Mouse (Mus musculus) cerebellum, adult 2 months (tissue): Measurements from ENCODE around the gene Camsap2. TPM values are rescaled to one million over a fixed set of nuclear protein-coding genes. Genes with fewer than 3 reads are reported as not detected.

ENCODE experiments used
- DNase-seq, 2 experiments: peaks; one replicate each; pipeline ENCODE4 v3.0.0; 2021
- H3K27ac ChIP-seq: fragments of 200-500 bp; 2 replicates; pipeline ENCODE4 v1.5.1; 2012; ENCODE audit warnings: low read length, control low read depth, inconsistent platforms; ENCODE audit not compliant: insufficient read depth
- H3K27me3 ChIP-seq: fragments of 200-500 bp; 2 replicates; pipeline ENCODE4 v1.6.1; 2012; ENCODE audit warnings: inconsistent platforms, mild to moderate bottlenecking, low read length, moderate library complexity; ENCODE audit not compliant: control insufficient read depth, insufficient read depth
- H3K4me1 ChIP-seq: fragments of 200-500 bp; 2 replicates; pipeline ENCODE4 v1.6.1; 2011; ENCODE audit warnings: low read length; ENCODE audit not compliant: control insufficient read depth, insufficient read depth
- H3K4me3 ChIP-seq: fragments of 200-500 bp; replicated peaks from 2 replicates; pipeline ENCODE3; 2011; ENCODE audit warnings: mild to moderate bottlenecking, low read depth, low read length, control low read depth; ENCODE audit not compliant: insufficient read depth
- CTCF ChIP-seq: fragments of 200-500 bp; IDR thresholded peaks from 2 replicates; pipeline ENCODE4 v1.5.1; 2011; ENCODE audit warnings: low read depth, mild to moderate bottlenecking, control low read depth, low read length, moderate library complexity, borderline replicate concordance; ENCODE audit not compliant: insufficient read depth
- POLR2A ChIP-seq: fragments of 200-500 bp; IDR thresholded peaks from 2 replicates; pipeline ENCODE4 v1.6.1; 2011; ENCODE audit warnings: low read length, control low read depth, borderline replicate concordance; ENCODE audit not compliant: insufficient read depth
- WGBS: fragments of 180-500 bp; shearing (Covaris S2); methylation state at CpG from one replicate; pipeline ENCODE4 v1.1.7; 2018; 5-methylcytosine and 5-hydroxymethylcytosine counted together
- polyA plus RNA-seq: library from polyadenylated mRNA; depleted of rRNA; stranded (reverse); fragments of >200 nt; gene quantifications from 2 replicates; pipeline ENCODE4 v1.2.3, GENCODE M21; 2012

Camsap2 gene
- polyA plus RNA-seq, 1 experiment: 51.1 TPM

DNA sequence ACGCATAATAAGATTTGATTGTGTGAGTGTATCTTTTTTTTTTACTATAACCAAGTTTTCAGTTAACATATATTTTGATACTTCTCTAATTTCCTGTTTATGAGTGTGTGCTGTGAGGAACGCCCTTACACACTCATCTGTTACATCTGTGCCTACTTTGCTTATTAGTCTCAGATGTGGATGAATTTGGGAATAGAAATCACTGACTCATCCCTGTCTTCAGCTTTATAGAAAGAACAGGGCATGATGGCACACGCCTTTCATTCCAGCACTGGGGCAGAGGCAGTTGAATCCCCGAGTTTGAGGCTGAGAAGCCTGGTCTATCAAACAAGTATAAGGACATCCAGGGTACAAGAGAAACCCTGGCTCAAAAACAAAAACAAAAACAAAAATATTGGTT, 9.7 kb upstream of the Camsap2 start:
- H3K27me3 ChIP-seq: no peaks in the 10 kb centered on the region
- TF ChIP-seq POLR2A (no peak), CTCF (no peak)
- no peaks in the 10 kb centered on the region for H3K4me1 ChIP-seq
- H3K4me3 ChIP-seq: no peak overlapping the region
- no peak for DNase-seq
- no peak overlapping the region for H3K27ac ChIP-seq
- 84% methylated on average over 4 of the region's 4 CpGs for WGBS

DNA sequence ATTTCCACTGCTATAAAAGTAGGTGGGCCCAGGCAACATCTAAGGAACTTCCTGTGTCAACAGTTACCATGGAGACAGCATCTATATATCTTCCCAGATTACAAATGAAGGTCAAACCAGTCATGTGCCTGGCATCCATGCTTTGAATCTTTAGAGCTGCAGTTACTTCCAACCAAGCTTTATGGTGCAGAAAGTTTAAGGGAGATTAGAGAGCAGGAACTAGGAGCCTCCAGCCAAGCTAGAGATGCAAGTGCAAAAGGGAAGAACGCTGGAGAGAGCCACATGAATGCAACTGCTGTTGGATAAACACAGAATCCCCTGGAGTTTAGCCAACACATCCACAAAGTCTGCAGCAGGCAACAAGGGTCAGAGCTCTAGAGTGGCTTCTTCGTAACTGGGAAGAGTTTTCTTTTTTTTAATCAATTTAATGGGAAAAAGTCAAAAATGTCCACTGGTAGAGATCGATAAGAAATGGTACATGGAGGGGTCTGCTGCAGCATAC, 4.8 kb upstream of the Camsap2 start:
- H3K27ac ChIP-seq: no peak overlapping the region
- TF ChIP-seq POLR2A (no peak), CTCF (no peak)
- H3K4me1 ChIP-seq: no peaks in the 10 kb centered on the region
- H3K4me3 ChIP-seq: no peak overlapping the region
- WGBS: 52% methylated on average over 3 of the region's 3 CpGs
- H3K27me3 ChIP-seq: no peaks in the 10 kb centered on the region
- DNase-seq: no peak

DNA sequence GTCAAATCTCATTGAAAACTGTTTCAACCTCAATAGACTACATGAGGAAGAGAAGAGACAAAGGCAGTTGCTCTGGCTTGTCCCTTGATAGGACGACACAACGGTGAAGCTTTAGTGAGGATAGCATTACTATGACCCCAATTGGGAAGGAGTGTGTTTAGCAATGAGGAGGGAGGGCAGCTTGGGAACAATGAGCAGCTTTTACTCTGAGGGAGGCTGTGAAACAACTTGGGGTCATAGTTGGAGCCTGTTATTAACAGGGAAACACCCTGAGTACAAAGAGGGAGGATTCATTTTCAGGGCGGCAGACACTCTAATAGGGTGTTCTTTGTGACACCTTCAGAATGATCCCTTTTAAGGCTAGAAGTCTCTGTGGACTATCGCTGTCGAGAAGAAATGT, 2.2 kb upstream of the Camsap2 start:
- H3K27ac ChIP-seq: no peak overlapping the region
- DNase-seq: no peak
- no peak overlapping the region for H3K4me3 ChIP-seq
- H3K4me1 ChIP-seq: peaks cover 3% of the 10 kb centered on the region; the same call in 1 of the 2 replicates
- no peak for TF ChIP-seq POLR2A
- no peak for TF ChIP-seq CTCF
- no peaks in the 10 kb centered on the region for H3K27me3 ChIP-seq
- WGBS: 86% methylated on average over 5 of the region's 5 CpGs

DNA sequence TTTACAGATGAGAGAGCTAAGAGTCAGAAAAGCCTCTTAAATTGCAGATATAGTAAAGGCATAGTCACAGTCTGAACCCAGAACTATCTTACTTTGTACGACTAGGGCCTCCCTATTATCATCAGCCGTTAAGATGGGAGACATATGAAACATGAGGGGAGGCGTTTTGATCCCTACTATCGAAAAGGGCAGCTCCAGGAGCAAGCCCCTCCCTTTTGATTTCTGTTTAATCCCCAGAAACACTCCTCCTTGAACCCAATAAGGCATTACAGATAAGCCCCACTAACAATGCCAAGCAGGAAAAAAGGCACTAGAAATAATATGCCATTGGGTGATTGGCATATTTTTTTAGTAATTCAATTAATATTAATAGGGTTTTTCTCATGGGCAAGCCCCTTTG, 1.2 kb upstream of the Camsap2 start:
- no peak for DNase-seq
- no peak overlapping the region for H3K27ac ChIP-seq
- TF ChIP-seq CTCF (no peak), POLR2A (no peak)
- no peaks in the 10 kb centered on the region for H3K27me3 ChIP-seq
- WGBS: 72% methylated on average over 4 of the region's 4 CpGs
- peaks cover 5% of the 10 kb centered on the region; the same call in 1 of the 2 replicates for H3K4me1 ChIP-seq
- no peak overlapping the region for H3K4me3 ChIP-seq

DNA sequence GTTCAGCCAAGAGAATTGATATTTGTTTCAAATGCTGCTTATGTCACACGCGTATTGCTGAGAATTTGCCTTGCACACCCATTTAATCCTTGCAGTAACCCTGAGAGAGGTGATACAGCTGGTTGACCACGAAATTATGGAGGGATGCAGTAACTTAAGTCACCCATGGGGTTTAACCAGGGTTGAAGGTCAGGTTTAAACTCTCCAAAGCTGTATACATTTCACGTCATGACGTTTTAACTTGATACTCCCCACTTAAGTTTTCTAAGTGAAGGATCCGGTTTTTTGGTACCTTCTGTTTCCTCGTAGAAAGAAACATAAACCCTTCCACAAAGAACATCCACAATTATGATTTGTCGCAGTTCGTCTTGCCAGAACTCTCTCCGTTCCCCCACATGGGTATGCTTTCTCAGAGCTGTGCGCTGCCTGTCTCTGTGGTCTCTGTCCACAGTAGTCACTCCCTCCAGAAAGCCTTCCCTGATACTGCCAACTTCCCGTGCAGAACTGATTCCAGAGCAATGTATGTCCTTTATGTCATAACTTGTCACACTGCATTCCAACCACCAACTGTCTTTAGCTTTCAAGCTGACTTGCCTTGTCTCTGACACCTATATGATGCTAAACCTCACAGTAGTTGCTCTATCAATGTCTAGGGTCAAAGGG, 600 bp upstream of the Camsap2 start:
- DNase-seq: no peak
- Histone ChIP-seq H3K27me3 (no peaks in the 10 kb centered on the region), H3K4me3 (peak overlapping the region; percentile 90), H3K27ac (peak overlapping the region; percentile 77; the same call in 1 of the 2 replicates), H3K4me1 (peaks cover 9% of the 10 kb centered on the region)
- WGBS: 2% methylated on average over 12 of the region's 12 CpGs
- TF ChIP-seq POLR2A (no peak), CTCF (no peak)

DNA sequence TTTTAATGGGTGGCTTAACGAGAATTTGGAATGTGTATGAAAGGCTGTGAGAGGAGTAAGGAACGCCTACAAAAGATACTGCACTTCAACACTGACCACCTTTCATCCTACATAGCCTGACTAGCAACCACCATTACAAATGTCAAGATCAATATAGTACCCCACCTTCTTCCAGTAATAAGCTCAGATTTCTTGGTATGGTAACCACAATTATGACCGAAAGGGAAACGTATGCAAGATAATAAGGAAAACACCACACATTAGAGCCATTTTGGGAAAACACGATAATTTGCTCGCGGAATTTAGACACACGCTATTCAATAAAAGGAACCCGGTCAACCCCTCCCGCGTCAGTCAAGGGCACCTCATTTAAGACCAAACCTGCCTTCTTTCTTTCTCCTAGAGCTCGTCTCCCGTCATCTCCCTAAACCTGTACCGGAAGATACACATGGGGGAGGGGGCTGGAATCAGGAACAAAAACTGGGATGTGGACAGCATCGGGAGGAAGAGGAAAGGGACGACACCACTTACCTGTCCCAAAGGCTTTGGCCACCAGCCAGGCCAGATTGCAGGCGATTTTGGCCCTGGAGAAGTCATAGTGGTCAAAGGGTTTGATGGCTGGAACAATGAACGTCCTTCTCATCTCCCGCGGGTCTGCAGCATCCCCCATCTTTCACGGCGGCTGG, 993 bp downstream of the Camsap2 start:
- peak overlapping the region; percentile 92 for H3K27ac ChIP-seq
- TF ChIP-seq CTCF: no peak
- TF ChIP-seq POLR2A: no peak
- no peaks in the 10 kb centered on the region for H3K27me3 ChIP-seq
- H3K4me3 ChIP-seq: peak overlapping the region; percentile 90
- peaks cover 9% of the 10 kb centered on the region for H3K4me1 ChIP-seq
- under 1% methylated on average over 22 of the region's 22 CpGs for WGBS
- DNase-seq: peak; percentile 70 to 75

DNA sequence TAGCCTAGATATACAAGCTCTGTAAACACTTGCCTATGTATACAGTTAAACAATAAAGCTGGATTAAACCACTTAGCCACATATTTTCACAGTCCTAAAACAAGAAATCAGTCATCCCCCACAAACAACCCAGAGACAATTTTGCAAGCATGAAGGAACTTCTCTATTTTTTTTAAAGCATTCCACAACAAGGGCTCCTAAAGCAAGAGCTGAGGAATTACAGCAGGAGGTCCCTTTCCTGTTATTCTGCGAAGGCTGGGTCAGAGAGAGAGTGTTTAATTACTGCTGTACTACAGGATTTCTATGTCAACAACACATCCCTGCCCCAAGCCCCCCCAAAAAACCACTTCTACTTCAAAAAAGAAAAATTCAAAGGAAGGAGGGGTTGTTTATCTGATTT, 1.6 kb downstream of the Camsap2 start:
- TF ChIP-seq CTCF (no peak), POLR2A (no peak)
- peaks cover 9% of the 10 kb centered on the region for H3K4me1 ChIP-seq
- no peaks in the 10 kb centered on the region for H3K27me3 ChIP-seq
- peak overlapping the region; percentile 90 for H3K4me3 ChIP-seq
- no peak for DNase-seq
- no peak overlapping the region for H3K27ac ChIP-seq
- WGBS: 0% methylated on average over 1 of the region's 1 CpGs

DNA sequence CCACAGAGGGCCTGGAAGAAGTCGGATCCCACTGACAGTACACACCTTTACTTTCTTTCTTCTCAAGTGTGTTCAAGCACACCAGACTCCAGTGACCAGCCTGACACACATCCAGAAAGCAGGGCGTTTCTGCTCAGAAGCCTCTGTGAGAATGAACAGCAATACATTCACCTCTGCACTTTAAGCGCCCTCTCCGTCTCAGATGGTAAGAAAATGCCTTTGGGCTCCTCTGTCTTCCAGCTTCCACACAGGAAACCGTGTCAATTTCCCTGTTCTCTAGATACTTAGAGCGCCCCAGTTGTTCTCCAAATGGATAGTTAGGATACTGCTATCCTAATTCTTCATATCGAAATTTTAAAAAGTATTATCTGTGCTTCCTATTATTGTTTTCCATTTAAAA, 2.2 kb downstream of the Camsap2 start:
- Histone ChIP-seq H3K4me1 (peaks cover 9% of the 10 kb centered on the region), H3K27me3 (no peaks in the 10 kb centered on the region), H3K27ac (no peak overlapping the region), H3K4me3 (peak overlapping the region; percentile 49)
- no peak for TF ChIP-seq POLR2A
- no peak for TF ChIP-seq CTCF
- DNase-seq: no peak
- WGBS: 8% methylated on average over 7 of the region's 7 CpGs
